Mouse (Mus musculus) liver, embryonic 15.5 days (tissue): Measurements from ENCODE around the gene Emid1. TPM values are rescaled to one million over a fixed set of nuclear protein-coding genes. Genes with fewer than 3 reads are reported as not detected.

Source experiments
- ATAC-seq: fragments of 200-750 bp; cut with Nextera tagmentation; 2 replicates; pipeline ENCODE4 v1.8.0; 2017; ENCODE audit warnings: moderate number of reproducible peaks, mild to moderate bottlenecking, moderate library complexity; ENCODE audit not compliant: insufficient read depth
- H3K27ac ChIP-seq: fragments of 300-500 bp; sonication (generic); replicated peaks from 2 replicates; pipeline ENCODE4 v1.5.1; 2015; ENCODE audit warnings: mild to moderate bottlenecking, inconsistent platforms
- H3K27me3 ChIP-seq: fragments of 300-500 bp; sonication (generic); 2 replicates; pipeline ENCODE4 v1.6.1; 2015; ENCODE audit warnings: mild to moderate bottlenecking, inconsistent platforms
- H3K36me3 ChIP-seq: fragments of 300-500 bp; sonication (generic); replicated peaks from 2 replicates; pipeline ENCODE4 v1.6.1; 2015; ENCODE audit warnings: moderate library complexity, mild to moderate bottlenecking, inconsistent platforms
- H3K4me1 ChIP-seq: fragments of 300-500 bp; sonication (generic); replicated peaks from 2 replicates; pipeline ENCODE4 v1.6.1; 2015; ENCODE audit warnings: inconsistent platforms
- H3K4me2 ChIP-seq: fragments of 300-500 bp; sonication (generic); 2 replicates; pipeline ENCODE4 v1.6.1; 2015; ENCODE audit warnings: moderate library complexity, mild to moderate bottlenecking, inconsistent platforms
- H3K4me3 ChIP-seq: fragments of 300-500 bp; sonication (generic); replicated peaks from 2 replicates; pipeline ENCODE4 v1.5.1; 2015; ENCODE audit warnings: mild to moderate bottlenecking, inconsistent platforms
- H3K9ac ChIP-seq: fragments of 300-500 bp; sonication (generic); 2 replicates; pipeline ENCODE4 v1.6.1; 2015; ENCODE audit warnings: moderate library complexity, mild to moderate bottlenecking, inconsistent platforms
- H3K9me3 ChIP-seq: fragments of 300-500 bp; sonication (generic); replicated peaks from 2 replicates; pipeline ENCODE4 v1.6.1; 2016; ENCODE audit warnings: inconsistent platforms
- WGBS: fragments of 180-500 bp; shearing (Covaris S2); methylation state at CpG from one replicate; pipeline ENCODE4 v1.1.7; 2015; ENCODE audit warnings: mixed read lengths; ENCODE audit not compliant: insufficient replicate concordance; 5-methylcytosine and 5-hydroxymethylcytosine counted together
- polyA plus RNA-seq: library from polyadenylated mRNA; unstranded; fragments of >200 nt; fragmentation: Nextera tagmentation; extraction: Ambion mirVana; gene quantifications from 2 replicates; pipeline ENCODE4 v1.2.1, GENCODE M21; 2015

Emid1 gene
- polyA plus RNA-seq, 1 experiment from 2014 or later = 3.5 TPM

- no peaks in the 10 kb centered on the region for H3K36me3 ChIP-seq
- H3K9me3 ChIP-seq = no peaks in the 10 kb centered on the region
- 68% methylated on average over 17 of the region's 17 CpGs for WGBS
- no peak for ATAC-seq
- H3K9ac ChIP-seq = no peak overlapping the region
- no peak overlapping the region for H3K4me2 ChIP-seq
- H3K27me3 ChIP-seq = no peaks in the 10 kb centered on the region
- H3K4me1 ChIP-seq = no peaks in the 10 kb centered on the region
- H3K4me3 ChIP-seq = no peak overlapping the region
- H3K27ac ChIP-seq = no peak overlapping the region
These were observed 8.8 kb upstream of the Emid1 start for GRCm38 (mm10) chr11:5160722-5161485.

DNA sequence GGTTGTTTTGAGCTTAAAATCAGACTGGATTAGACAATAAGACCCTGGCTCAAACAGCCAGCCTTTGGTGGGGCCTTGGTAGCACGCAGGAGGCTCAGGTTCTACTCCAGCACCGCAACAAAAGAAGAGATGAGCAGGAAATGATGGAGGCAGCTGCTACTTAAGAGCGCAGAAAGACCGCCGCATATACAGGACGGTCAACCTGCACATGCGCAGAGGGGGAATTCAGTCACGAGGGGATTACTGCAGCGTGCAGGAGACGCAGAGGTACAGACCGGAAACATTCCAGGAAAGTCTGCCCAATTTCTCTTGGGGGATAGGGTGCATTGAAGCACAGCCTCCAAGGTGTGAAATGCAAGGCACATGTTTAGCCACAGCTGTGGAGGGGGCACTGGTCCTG is 6.0 kb upstream of the Emid1 start:
- Histone ChIP-seq H3K36me3 (no peaks in the 10 kb centered on the region), H3K9me3 (no peaks in the 10 kb centered on the region), H3K27ac (no peak overlapping the region), H3K4me3 (no peak overlapping the region), H3K27me3 (peaks cover 3% of the 10 kb centered on the region; the same call in 1 of the 2 replicates), H3K9ac (no peak overlapping the region), H3K4me2 (no peak overlapping the region), H3K4me1 (no peaks in the 10 kb centered on the region)
- ATAC-seq = no peak
- WGBS = 79% methylated on average over 11 of the region's 11 CpGs

- Histone ChIP-seq H3K27me3 (peaks cover 31% of the 10 kb centered on the region), H3K9ac (no peak overlapping the region), H3K4me2 (no peak overlapping the region), H3K27ac (0 out of 2 replicates have a peak overlapping the region, but pooled peaks have one; percentile 33), H3K4me3 (no peak overlapping the region), H3K36me3 (no peaks in the 10 kb centered on the region), H3K4me1 (peaks cover 14% of the 10 kb centered on the region; the same call in 1 of the 2 replicates), H3K9me3 (no peaks in the 10 kb centered on the region)
- ATAC-seq = peak; percentile 24
- 35% methylated on average over 10 of the region's 10 CpGs for WGBS
These were observed 3.1 kb upstream of the Emid1 start for GRCm38 (mm10) chr11:5154961-5155805.

- Histone ChIP-seq H3K27me3 (peaks cover 44% of the 10 kb centered on the region), H3K4me1 (peaks cover 30% of the 10 kb centered on the region), H3K9ac (no peak overlapping the region), H3K4me2 (peak overlapping the region; percentile 74), H3K36me3 (no peaks in the 10 kb centered on the region), H3K9me3 (no peaks in the 10 kb centered on the region), H3K4me3 (peak overlapping the region; percentile 49; the same call in 1 of the 2 replicates), H3K27ac (no peak overlapping the region)
- ATAC-seq = no peak
- WGBS = 19% methylated on average over 4 of the region's 4 CpGs
These were observed 818 bp downstream of the Emid1 start for GRCm38 (mm10) chr11:5151247-5151630.

GRCm38 (mm10) chr11:5150416-5151246 is 1.4 kb downstream of the Emid1 start:
- no peak overlapping the region for H3K27ac ChIP-seq
- H3K36me3 ChIP-seq = no peaks in the 10 kb centered on the region
- H3K4me3 ChIP-seq = no peak overlapping the region
- peaks cover 30% of the 10 kb centered on the region for H3K4me1 ChIP-seq
- ATAC-seq = no peak
- WGBS = 31% methylated on average over 9 of the region's 9 CpGs
- H3K4me2 ChIP-seq = peak overlapping the region; percentile 13; the same call in 1 of the 2 replicates
- no peak overlapping the region for H3K9ac ChIP-seq
- H3K9me3 ChIP-seq = no peaks in the 10 kb centered on the region
- peaks cover 44% of the 10 kb centered on the region for H3K27me3 ChIP-seq

DNA sequence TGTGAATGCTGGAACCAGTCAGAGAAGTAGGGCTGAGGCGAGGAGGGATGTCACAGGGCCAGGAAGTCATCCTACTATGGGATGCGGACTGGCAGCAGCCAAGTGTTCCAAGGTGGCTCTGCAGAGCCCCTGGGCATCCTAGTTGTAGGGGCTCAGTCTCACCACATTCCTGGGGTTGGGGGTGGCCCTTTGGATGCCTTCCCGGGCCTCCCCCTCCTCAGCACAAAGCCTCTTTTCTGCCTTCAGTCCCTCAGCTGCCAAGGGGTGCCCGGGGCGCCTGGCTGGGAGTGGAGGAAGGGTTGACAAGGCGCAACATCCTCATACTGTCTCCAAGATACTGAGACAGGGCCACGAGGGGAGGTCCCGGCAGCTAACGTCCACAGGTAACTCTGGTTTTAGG is 2.1 kb downstream of the Emid1 start:
- H3K9ac ChIP-seq = no peak overlapping the region
- H3K4me2 ChIP-seq = no peak overlapping the region
- no peaks in the 10 kb centered on the region for H3K9me3 ChIP-seq
- no peaks in the 10 kb centered on the region for H3K36me3 ChIP-seq
- no peak for ATAC-seq
- 44% methylated on average over 9 of the region's 9 CpGs for WGBS
- H3K4me3 ChIP-seq = no peak overlapping the region
- H3K27ac ChIP-seq = no peak overlapping the region
- H3K4me1 ChIP-seq = peaks cover 30% of the 10 kb centered on the region
- peaks cover 44% of the 10 kb centered on the region for H3K27me3 ChIP-seq

DNA sequence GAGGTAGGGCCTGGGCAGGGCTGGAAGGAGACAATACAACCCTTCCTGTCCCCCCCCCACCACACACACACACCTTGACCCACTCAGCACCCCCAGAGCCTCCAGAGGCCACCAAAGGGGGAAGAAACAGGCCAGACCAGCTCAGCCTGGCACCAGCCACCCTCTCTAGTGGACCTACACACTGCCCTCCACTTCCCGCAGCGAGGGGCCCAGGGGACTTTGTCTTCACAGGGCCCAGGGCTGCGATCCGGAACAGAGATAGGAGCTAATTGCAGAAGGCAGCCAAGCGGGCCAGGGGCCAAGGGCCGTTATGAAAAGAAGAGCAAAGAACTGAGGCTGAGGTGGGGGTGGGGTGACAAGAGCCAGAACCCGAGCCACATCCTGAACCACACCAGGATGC is 2.8 kb downstream of the Emid1 start:
- Histone ChIP-seq H3K27me3 (peaks cover 44% of the 10 kb centered on the region), H3K36me3 (no peaks in the 10 kb centered on the region), H3K4me3 (no peak overlapping the region), H3K4me2 (0 out of 2 replicates have a peak overlapping the region, but pooled peaks have one; percentile 8), H3K9ac (no peak overlapping the region), H3K27ac (no peak overlapping the region), H3K4me1 (peaks cover 30% of the 10 kb centered on the region), H3K9me3 (no peaks in the 10 kb centered on the region)
- WGBS = 6% methylated on average over 7 of the region's 7 CpGs
- no peak for ATAC-seq

DNA sequence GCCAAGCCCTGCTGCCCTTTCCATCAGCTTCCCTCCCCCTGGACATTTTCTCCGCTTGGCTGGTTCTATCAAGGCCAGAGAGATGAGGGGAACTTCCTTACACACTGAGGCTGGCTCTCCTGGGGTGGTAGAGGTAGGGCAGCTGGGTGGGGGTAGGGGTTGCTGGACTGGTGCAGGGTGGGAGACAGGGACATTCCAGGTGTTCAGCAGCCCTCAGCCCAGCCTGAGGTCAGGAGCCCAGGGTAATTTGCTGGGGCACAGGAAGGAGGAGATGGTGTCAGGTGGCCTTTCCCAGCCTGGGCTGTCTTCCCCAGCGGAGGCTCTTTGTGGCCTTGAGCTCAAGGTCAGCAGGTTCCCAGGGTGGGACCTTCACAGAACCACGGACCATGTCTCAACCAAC is 6.5 kb downstream of the Emid1 start:
- H3K4me3 ChIP-seq = no peak overlapping the region
- peaks cover 17% of the 10 kb centered on the region for H3K27me3 ChIP-seq
- H3K27ac ChIP-seq = no peak overlapping the region
- 67% methylated on average over 3 of the region's 3 CpGs for WGBS
- H3K4me2 ChIP-seq = no peak overlapping the region
- no peaks in the 10 kb centered on the region for H3K36me3 ChIP-seq
- no peak for ATAC-seq
- no peak overlapping the region for H3K9ac ChIP-seq
- H3K9me3 ChIP-seq = no peaks in the 10 kb centered on the region
- peaks cover 28% of the 10 kb centered on the region for H3K4me1 ChIP-seq

GRCm38 (mm10) chr11:5141965-5142364 is 10.1 kb downstream of the Emid1 start:
- no peaks in the 10 kb centered on the region for H3K9me3 ChIP-seq
- ATAC-seq = no peak
- H3K9ac ChIP-seq = no peak overlapping the region
- H3K4me1 ChIP-seq = peaks cover 25% of the 10 kb centered on the region
- 72% methylated on average over 2 of the region's 2 CpGs for WGBS
- no peak overlapping the region for H3K27ac ChIP-seq
- no peaks in the 10 kb centered on the region for H3K27me3 ChIP-seq
- no peak overlapping the region for H3K4me3 ChIP-seq
- H3K4me2 ChIP-seq = no peak overlapping the region
- no peaks in the 10 kb centered on the region for H3K36me3 ChIP-seq

GRCm38 (mm10) chr11:5141252-5141651 is 10.8 kb downstream of the Emid1 start:
- no peak overlapping the region for H3K27ac ChIP-seq
- H3K4me3 ChIP-seq = no peak overlapping the region
- no peaks in the 10 kb centered on the region for H3K9me3 ChIP-seq
- 62% methylated on average over 5 of the region's 5 CpGs for WGBS
- ATAC-seq = no peak
- H3K27me3 ChIP-seq = no peaks in the 10 kb centered on the region
- H3K36me3 ChIP-seq = no peaks in the 10 kb centered on the region
- H3K4me2 ChIP-seq = no peak overlapping the region
- peaks cover 25% of the 10 kb centered on the region for H3K4me1 ChIP-seq
- no peak overlapping the region for H3K9ac ChIP-seq
